Mouse (Mus musculus) heart, embryonic 11.5 days (tissue): ENCODE measurements at regions not wholly inside any gene's neighbourhood (a gene's known extent, or its start where the extent isn't known, plus 50 kb on each side); places are given as distances from the start of the nearest gene placed in this dataset.

Source experiments
- ATAC-seq: fragments of 200-750 bp; cut with Nextera tagmentation; replicated peaks from 2 replicates; pipeline ENCODE4 v1.8.0; 2017; ENCODE audit warnings: moderate library complexity; ENCODE audit not compliant: insufficient number of reproducible peaks, low FRiP score, low TSS enrichment
- H3K27ac ChIP-seq: fragments of 300-500 bp; sonication (generic); 2 replicates; pipeline ENCODE4 v1.5.1; 2014; ENCODE audit warnings: mild to moderate bottlenecking, low read depth, low read length
- H3K27me3 ChIP-seq: fragments of 300-500 bp; sonication (generic); 2 replicates; pipeline ENCODE4 v1.6.1; 2014; ENCODE audit warnings: mild to moderate bottlenecking, low read length, mixed read lengths; ENCODE audit not compliant: control insufficient read depth, insufficient read depth
- H3K36me3 ChIP-seq: fragments of 300-500 bp; sonication (generic); 2 replicates; pipeline ENCODE4 v1.6.1; 2014; ENCODE audit warnings: mild to moderate bottlenecking, low read length, moderate library complexity, mixed read lengths; ENCODE audit not compliant: control insufficient read depth, insufficient read depth
- H3K4me1 ChIP-seq: fragments of 300-500 bp; sonication (generic); 2 replicates; pipeline ENCODE4 v1.6.1; 2014; ENCODE audit warnings: low read length; ENCODE audit not compliant: control insufficient read depth, insufficient read depth
- H3K4me2 ChIP-seq: fragments of 300-500 bp; sonication (generic); 2 replicates; pipeline ENCODE4 v1.6.1; 2014; ENCODE audit warnings: mild to moderate bottlenecking, moderate library complexity
- H3K4me3 ChIP-seq: fragments of 300-500 bp; sonication (generic); 2 replicates; pipeline ENCODE4 v1.5.1; 2014; ENCODE audit warnings: low read depth, low read length
- H3K9ac ChIP-seq: fragments of 300-500 bp; sonication (generic); 2 replicates; pipeline ENCODE4 v1.6.1; 2014; ENCODE audit warnings: mild to moderate bottlenecking, low read depth, low read length, moderate library complexity
- H3K9me3 ChIP-seq: fragments of 300-500 bp; sonication (generic); replicated peaks from 2 replicates; pipeline ENCODE4 v1.6.1; 2016; ENCODE audit warnings: low read length; ENCODE audit not compliant: control insufficient read depth
- WGBS: fragments of 180-500 bp; shearing (Covaris S2); extraction: QIAGEN DNeasy Blood & Tissue Kit; methylation state at CpG from one replicate; pipeline ENCODE4 v1.1.7; 2014; ENCODE audit not compliant: insufficient replicate concordance; 5-methylcytosine and 5-hydroxymethylcytosine counted together

- no peak overlapping the region for H3K27ac ChIP-seq
- H3K4me2 ChIP-seq: no peak overlapping the region
Measured at GRCm38 (mm10) chr6:31100084-31100579, 141.3 kb upstream of the Klf14 start.

GRCm38 (mm10) chr6:31100749-31101148 is 141.9 kb upstream of the Klf14 start:
- H3K4me2 ChIP-seq: no peak overlapping the region
- no peaks in the 10 kb centered on the region for H3K36me3 ChIP-seq
- ATAC-seq: no peak
- H3K9ac ChIP-seq: 0 out of 2 replicates have a peak overlapping the region, but pooled peaks have one; percentile 10
- 52% methylated on average over 5 of the region's 5 CpGs for WGBS
- no peak overlapping the region for H3K4me3 ChIP-seq
- H3K9me3 ChIP-seq: no peaks in the 10 kb centered on the region
- no peaks in the 10 kb centered on the region for H3K27me3 ChIP-seq
- peaks cover 32% of the 10 kb centered on the region for H3K4me1 ChIP-seq
- H3K27ac ChIP-seq: no peak overlapping the region

More at GRCm38 (mm10) chr6:31100084-31100579, 141.3 kb upstream of the Klf14 start:
- H3K36me3 ChIP-seq: no peaks in the 10 kb centered on the region
- ATAC-seq: no peak
- peaks cover 32% of the 10 kb centered on the region for H3K4me1 ChIP-seq
- no peaks in the 10 kb centered on the region for H3K9me3 ChIP-seq
- H3K4me3 ChIP-seq: no peak overlapping the region
- no peak overlapping the region for H3K9ac ChIP-seq
- 49% methylated on average over 12 of the region's 12 CpGs for WGBS
- H3K27me3 ChIP-seq: no peaks in the 10 kb centered on the region

- ATAC-seq: no peak
- Histone ChIP-seq H3K36me3 (no peaks in the 10 kb centered on the region), H3K4me3 (no peak overlapping the region), H3K27me3 (no peaks in the 10 kb centered on the region), H3K9me3 (no peaks in the 10 kb centered on the region; the same call in 1 of the 2 replicates), H3K4me1 (peaks cover 15% of the 10 kb centered on the region), H3K9ac (no peak overlapping the region), H3K27ac (no peak overlapping the region), H3K4me2 (no peak overlapping the region)
- WGBS: 64% methylated on average over 10 of the region's 10 CpGs
Measured at GRCm38 (mm10) chr6:31106144-31106836, 147.4 kb upstream of the Klf14 start.

GRCm38 (mm10) chr6:31106856-31107359 is 148.0 kb upstream of the Klf14 start:
- H3K4me2 ChIP-seq: no peak overlapping the region
- no peak overlapping the region for H3K4me3 ChIP-seq
- no peak for ATAC-seq
- no peaks in the 10 kb centered on the region; the same call in 1 of the 2 replicates for H3K9me3 ChIP-seq
- 0 out of 2 replicates have a peak overlapping the region, but pooled peaks have one; percentile 41 for H3K27ac ChIP-seq
- no peaks in the 10 kb centered on the region for H3K27me3 ChIP-seq
- no peaks in the 10 kb centered on the region for H3K36me3 ChIP-seq
- no peak overlapping the region for H3K9ac ChIP-seq
- 70% methylated on average over 10 of the region's 10 CpGs for WGBS
- H3K4me1 ChIP-seq: peaks cover 18% of the 10 kb centered on the region

GRCm38 (mm10) chr6:31107360-31107759 is 148.5 kb upstream of the Klf14 start:
- Histone ChIP-seq H3K9ac (0 out of 2 replicates have a peak overlapping the region, but pooled peaks have one; percentile 3), H3K27me3 (no peaks in the 10 kb centered on the region), H3K9me3 (no peaks in the 10 kb centered on the region; the same call in 1 of the 2 replicates), H3K36me3 (no peaks in the 10 kb centered on the region), H3K4me2 (no peak overlapping the region), H3K27ac (0 out of 2 replicates have a peak overlapping the region, but pooled peaks have one; percentile 41), H3K4me3 (no peak overlapping the region), H3K4me1 (peaks cover 21% of the 10 kb centered on the region)
- no peak for ATAC-seq
- 72% methylated on average over 4 of the region's 4 CpGs for WGBS

- ATAC-seq: no peak
Measured at GRCm38 (mm10) chr6:31107916-31108685, 149.2 kb upstream of the Klf14 start.

GRCm38 (mm10) chr6:31109604-31110003 is 150.7 kb upstream of the Klf14 start:
- no peak overlapping the region for H3K4me2 ChIP-seq
- WGBS: 81% methylated on average over 4 of the region's 4 CpGs
- ATAC-seq: no peak
- no peaks in the 10 kb centered on the region for H3K27me3 ChIP-seq
- H3K9ac ChIP-seq: no peak overlapping the region
- no peaks in the 10 kb centered on the region; the same call in 1 of the 2 replicates for H3K9me3 ChIP-seq
- H3K4me3 ChIP-seq: no peak overlapping the region
- peaks cover 32% of the 10 kb centered on the region for H3K4me1 ChIP-seq
- no peak overlapping the region for H3K27ac ChIP-seq
- H3K36me3 ChIP-seq: no peaks in the 10 kb centered on the region

More at GRCm38 (mm10) chr6:31107916-31108685, 149.2 kb upstream of the Klf14 start:
- no peak overlapping the region for H3K4me2 ChIP-seq
- peaks cover 27% of the 10 kb centered on the region for H3K4me1 ChIP-seq
- H3K9ac ChIP-seq: no peak overlapping the region
- H3K27me3 ChIP-seq: no peaks in the 10 kb centered on the region
- no peaks in the 10 kb centered on the region for H3K36me3 ChIP-seq
- H3K27ac ChIP-seq: peak overlapping the region; percentile 41
- 52% methylated on average over 5 of the region's 5 CpGs for WGBS
- H3K4me3 ChIP-seq: no peak overlapping the region
- no peaks in the 10 kb centered on the region; the same call in 1 of the 2 replicates for H3K9me3 ChIP-seq

- Histone ChIP-seq H3K4me1 (peaks cover 43% of the 10 kb centered on the region), H3K27me3 (no peaks in the 10 kb centered on the region), H3K9me3 (no peaks in the 10 kb centered on the region; the same call in 1 of the 2 replicates), H3K4me3 (no peak overlapping the region), H3K36me3 (no peaks in the 10 kb centered on the region), H3K4me2 (no peak overlapping the region), H3K27ac (peak overlapping the region; percentile 42), H3K9ac (no peak overlapping the region)
- ATAC-seq: no peak
- 69% methylated on average over 13 of the region's 13 CpGs for WGBS
Measured at GRCm38 (mm10) chr6:31112293-31113077, 153.6 kb upstream of the Klf14 start.
